Mouse (Mus musculus) heart, adult 8-10 months (tissue): Measurements from ENCODE around the gene Prmt2. TPM values are rescaled to one million over a fixed set of nuclear protein-coding genes. Genes with fewer than 3 reads are reported as not detected.

Experiments used
- DNase-seq: peaks from one replicate; pipeline ENCODE4 v3.0.0; 2022; ENCODE audit warnings: low spot score
- total RNA-seq, 4 experiments: library from RNA; stranded (reverse); gene quantifications; 2 replicates each; pipeline ENCODE4 v1.2.4; 2022

Prmt2 gene
- total RNA-seq, result 10 to 100 TPM in 2 of 4 experiments, 1 to 10 TPM in 2; 8.6 to 12.9 (median 10.7) TPM

DNA sequence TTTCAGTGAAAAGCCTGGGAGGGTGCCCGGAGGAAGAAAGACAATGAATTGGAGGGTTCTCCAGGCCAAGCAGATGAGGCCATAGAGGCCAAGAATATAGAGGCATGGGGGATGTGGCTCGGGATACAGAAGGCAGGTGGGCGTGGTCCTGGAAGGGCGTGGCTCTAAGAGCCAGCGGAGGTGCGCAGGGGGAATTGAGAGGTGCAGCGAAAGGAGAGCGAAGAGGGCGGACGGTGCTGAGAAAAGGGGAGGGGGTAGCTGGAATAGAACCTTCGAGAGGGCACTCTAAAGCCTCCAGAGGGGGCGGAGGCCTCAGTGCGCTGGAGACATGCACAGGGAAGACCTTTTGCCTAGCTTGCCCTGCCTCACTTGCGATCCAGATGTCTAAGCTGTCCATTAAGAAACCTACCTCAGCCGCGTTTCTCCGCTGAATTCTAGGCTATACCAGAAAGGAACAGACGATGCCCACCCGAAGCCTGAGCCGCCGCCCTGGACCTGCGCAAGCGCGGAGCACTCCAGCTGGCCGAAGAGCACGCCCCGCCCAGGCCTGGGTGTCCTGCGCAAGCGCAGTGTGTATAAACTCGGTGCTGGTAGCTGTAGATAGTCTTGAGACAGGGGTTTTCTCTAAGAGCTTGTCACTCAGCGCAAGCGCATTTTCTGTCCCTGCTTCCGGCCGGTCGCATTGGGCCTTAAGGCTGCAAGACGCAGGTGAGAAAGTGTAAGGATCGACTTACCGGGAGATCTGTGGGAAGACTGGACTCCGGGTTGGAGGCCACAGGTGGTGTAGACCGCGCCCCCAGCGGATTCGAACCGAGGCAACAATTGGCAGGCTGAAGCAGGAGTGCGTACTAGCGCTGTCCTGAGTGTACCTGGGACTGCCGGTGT lies at the start of gene Prmt2:
Prmt2 (minus strand) TSS at position 525 of the 885 bp plus-strand sequence.
- peak; percentile 92 for DNase-seq

DNA sequence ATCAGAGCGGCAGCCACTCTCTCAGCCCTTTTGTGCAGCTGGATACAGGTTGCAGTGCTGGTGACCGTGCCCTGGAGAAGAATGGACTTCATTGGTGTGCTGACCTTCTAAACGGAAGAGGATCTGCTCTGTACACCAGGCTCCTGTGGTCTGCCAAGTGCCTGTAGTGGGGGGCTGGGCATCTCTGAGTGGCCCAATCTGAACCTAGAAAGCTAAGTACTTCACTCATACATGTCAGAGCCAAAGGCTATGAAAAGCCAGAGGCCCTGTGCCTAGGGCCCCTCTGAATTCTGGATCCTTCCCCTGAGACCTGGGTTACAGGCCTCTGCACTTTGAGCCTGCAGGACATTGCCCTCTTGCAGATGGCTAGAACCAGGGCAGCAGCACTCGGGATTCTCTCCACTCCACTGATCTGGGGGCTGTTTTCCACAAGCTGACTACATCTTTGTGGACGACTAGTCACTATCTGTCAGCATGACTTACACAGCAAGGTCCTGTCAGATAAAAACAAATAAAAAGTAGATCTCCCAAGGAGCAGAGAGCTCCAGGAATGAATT lies 41.0 kb upstream of the Prmt2 start:
- DNase-seq, result no peak

DNA sequence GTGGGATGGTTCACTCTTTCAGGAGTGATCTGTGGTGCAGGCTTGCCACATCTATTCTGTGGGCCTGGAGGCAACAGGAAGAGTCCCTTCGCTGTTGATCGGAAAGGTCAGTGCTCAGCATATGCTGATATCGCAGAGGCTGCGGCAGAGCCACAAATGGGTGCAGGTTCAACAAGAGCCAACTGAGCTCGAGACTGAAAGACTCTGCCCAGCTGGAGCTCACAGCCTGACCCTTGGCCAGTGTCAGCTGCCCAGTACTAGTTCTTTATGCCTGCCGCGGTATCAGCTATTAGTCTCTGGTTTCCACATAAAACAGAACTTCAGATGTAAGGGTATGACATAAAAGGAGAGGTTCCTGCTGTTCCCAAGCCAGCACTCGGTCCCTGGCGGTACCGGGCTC lies 37.6 kb upstream of the Prmt2 start:
- DNase-seq, result no peak

DNA sequence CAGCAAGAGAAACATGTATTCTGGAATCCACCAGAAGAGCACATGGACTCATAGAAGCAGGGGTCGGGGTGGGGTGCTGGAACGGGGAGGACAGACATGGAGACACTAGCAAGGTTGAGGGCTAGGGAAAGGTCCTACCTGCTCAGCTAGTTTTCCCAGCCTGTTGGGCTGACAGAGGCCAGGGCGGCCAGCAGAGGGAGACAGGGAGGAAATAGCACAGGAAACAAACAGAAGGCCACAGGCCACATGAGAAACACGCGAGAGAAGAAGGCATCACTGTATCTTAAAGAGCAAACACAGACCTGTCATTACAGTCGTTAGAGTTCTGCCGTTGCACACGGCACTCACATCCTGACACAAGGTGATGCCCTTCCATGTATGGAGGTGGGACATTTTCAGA lies 33.6 kb upstream of the Prmt2 start:
- DNase-seq, result no peak

DNA sequence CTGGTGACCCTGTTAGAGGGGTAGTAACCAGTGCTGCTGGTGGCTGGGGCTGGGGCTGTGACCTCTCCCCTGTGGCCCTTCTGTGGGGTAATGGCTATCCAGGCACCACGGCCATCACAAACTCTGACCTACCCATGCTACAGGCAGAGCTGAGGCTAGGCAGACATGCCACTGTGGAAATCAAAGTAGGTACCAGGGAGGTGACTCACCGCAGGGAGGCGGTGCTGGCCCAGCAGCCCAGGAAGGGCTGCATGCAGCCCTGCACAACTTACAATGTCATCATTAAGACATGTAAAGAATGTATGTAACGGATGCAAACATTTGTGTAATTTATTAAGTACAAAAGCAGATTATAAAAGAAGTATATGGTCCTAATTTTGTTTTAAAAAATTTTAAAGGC lies 24.8 kb upstream of the Prmt2 start:
- no peak for DNase-seq

DNA sequence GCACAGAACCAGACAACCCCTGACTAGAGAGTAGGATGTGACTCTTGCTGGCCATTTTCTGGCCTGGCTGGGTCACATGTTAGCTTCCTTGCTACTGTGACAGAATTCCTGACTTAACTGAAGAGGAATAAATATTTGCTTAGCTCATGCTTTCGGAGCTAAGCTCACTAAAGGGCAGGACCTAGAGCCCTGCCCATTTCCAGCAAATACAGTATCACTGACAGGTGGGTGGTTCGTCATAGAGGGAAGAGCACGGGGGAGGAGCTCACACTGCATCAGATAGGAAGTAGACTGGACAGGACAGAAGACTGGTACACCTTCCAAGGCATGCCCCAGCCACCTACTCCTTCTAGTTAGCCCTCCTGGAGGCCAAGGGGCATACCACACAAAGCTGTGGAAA lies 23.8 kb upstream of the Prmt2 start:
- no peak for DNase-seq

DNA sequence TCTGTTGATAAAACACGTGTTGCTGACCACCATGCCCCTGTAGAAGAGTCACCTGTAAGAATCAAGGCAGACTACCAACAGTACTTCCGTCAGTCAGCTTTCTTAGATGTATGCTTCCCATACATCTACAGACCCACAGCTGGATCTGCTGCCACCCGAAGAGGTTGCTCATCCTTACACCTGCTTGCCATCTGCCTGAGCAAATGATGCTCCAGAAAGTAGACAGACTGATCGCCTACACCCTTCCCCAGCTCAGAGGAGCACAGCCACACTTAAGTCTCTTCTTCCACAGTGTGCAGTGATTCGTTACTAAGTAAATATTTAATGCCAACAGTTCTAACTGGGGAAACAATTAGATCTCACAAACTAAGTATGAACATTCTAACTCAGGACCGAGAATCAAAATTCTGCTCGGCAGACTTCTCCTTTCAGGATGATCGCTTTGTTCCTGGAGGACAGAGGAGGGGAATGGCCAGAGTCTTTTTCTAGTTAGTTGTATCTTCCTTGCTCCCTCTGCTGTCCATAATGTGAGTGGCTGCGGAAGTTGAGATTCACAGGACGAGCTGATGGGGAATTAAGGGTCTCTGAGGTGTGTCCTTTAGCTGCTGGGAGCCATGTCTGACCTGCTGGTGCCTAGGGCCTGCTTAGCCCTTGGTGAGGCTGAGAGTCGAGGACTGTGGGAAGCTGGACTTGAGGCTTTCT lies 22.8 kb upstream of the Prmt2 start:
- DNase-seq, result no peak

DNA sequence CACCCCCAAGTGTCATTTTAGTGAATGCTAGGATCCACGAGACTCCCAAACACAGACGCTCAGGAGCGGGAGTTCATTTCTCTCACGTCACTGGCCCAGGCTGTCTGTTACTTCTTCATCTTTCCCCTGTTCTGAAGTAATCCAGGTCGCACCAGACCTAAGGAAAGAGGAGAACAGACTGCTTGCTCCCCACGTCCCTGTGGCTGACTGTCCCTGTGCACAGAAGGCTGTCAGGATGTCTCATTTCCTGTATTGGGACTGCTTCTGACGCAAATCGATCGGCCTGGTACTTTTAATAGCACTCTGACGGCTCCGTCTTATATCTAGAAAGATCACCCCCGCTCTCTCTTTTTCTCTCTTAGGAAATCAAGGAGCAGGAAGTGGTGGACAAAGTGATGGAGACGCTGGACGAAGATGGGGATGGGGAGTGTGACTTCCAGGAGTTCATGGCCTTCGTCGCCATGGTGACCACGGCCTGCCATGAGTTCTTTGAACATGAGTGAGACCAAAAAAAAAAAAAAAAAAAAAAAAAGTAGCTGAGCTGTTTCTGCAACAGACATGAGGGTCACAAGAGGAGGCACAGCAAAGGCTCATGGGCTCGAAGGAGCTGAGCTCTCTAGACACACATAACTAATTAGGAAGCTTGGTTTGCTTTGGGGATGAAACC lies 22.0 kb upstream of the Prmt2 start:
- no peak for DNase-seq

DNA sequence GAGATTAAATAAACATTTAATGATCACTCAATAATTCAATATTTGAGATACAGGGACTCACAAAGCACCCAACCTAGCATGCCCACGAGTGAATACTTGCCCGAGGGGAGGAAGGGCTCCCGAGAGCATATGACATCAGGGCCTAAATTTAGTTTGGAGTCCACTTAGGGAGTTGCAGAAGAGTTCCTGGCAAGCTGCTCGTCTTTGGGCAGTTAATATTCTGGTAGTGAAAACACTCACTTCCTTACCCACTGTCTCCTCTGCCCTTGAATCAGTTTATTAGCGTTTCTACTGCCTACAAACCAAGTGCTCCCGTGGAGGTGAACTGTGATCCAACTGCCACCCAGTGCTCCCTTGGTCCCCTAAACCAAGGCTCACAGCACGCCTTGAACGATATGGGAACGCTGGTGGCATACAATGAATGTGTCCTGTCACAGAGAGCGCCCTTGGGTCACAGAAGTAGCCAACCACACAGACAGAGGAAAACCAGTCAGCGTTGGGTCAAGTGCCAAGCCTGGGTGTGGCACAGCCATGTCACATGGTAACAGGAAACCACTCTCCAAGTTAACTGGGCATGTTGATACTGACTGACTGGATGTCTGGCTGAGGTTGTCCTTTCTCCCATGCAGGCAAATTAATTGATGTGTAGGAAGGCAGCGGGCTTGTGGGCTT lies 20.2 kb upstream of the Prmt2 start:
- DNase-seq, result peak; percentile 80

DNA sequence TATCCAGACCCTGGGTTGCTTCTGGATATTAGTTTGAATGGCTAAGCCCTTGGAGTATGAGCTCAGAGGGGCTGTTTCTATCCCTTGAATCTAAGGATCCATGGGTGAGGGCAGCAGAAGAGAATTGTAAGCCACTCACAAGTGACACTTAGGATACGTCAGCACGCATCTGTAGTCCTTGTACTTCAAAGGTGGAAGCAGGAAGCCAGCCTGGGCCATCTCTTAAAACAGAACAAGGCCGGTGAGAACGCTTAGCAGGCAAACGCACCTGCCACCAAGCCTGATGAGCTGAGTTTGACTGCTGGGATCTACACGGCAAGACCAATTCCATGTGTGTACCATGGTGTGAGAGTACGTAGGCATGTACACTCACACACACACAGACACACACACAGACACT lies 19.6 kb upstream of the Prmt2 start:
- DNase-seq, result no peak

DNA sequence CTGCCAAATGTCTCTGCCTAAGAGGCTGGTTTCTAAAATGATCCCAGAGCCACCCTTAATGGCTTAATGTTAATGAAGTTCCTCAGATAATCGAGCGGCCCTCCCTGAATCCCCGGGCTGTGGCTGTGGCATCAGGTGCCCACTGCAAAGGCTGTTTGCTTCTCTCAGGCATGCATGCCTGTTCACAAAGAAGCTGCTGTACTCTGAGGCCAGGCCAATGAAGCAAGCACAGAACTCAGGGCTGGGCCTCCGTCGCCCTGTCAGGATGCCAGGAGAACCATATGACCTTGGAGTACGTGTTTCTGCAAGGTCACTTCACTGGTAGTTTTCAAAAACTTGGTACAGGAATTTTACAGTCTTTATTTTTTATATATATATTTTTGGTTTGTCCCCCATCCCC lies 18.0 kb upstream of the Prmt2 start:
- DNase-seq, result no peak

DNA sequence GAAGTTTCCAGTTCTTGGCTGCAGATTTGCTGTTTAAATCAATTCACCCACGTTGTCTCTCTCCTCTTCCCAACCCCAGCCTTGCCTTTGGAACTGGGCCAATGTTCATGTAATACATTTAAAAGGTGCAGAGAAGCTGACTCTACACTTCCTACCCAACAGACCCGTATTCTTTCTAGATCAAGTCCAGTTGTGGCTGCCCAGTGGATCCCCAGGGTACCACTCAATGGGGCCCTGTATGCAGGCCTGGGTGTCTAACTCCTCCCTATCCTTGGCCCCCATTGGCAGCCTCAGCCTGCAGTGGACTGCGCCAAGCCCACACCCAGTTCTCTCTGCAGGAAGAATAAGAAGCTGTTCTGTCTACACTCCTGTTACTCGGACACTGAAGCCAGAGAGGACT lies 15.9 kb upstream of the Prmt2 start, which contains the start of gene S100b:
S100b (plus strand) TSS at position 318 of the 400 bp plus-strand sequence.
- DNase-seq, result no peak

DNA sequence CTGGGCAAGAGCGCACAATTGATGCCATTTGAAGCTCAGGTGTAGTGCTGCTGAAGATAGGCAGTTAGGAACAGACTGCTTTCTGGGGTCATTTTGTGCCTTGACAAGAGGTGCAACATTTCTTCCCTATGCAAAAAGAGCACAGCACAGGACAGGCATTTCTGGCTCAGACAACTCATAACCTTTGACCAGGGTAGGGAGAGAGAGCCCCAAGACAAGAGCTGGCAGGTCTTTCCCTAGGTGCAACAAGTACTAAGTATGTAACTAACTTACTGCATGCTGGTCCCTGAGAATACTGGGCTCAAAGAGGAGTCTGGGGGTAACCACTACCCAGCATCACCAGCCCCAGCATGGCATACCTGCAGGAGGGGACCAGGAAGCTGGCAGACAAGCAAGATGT lies 15.4 kb upstream of the Prmt2 start:
- no peak for DNase-seq

DNA sequence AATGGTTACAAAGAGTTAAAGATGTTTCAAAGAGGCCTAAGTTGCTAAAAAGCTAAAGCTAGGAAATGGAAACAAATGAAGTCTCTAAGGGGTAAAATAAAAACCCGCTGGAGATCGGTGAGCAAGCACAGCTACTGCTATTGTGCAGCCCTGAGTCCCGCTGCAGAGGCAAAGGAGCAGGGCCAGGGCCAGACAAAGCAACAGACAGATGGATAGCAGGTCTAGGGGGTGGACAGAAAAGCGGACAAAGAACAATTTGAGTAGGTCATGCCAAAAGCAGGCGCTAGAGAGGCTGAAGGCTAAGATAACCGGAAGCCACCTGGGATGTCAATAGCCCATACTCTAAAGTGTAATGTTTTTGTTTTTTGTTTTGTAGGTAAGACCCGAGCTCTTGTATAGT lies 13.2 kb upstream of the Prmt2 start:
- DNase-seq, result no peak

DNA sequence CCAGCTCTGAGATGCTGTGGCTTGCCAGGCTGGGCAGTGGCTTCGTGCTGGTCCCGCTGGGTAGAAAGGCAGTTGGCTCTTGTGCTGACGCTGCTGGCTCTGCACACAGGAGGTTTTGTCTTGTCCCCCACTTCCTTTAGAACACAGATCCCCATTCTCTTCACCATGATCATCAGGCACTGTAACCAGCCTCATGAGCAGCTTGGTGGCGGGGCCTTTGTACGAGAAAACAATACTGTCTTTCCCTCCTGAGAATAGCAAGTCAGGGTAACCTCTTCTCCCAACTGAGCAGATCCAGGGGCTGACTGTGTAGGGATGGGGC lies 10.9 kb upstream of the Prmt2 start:
- DNase-seq, result no peak

DNA sequence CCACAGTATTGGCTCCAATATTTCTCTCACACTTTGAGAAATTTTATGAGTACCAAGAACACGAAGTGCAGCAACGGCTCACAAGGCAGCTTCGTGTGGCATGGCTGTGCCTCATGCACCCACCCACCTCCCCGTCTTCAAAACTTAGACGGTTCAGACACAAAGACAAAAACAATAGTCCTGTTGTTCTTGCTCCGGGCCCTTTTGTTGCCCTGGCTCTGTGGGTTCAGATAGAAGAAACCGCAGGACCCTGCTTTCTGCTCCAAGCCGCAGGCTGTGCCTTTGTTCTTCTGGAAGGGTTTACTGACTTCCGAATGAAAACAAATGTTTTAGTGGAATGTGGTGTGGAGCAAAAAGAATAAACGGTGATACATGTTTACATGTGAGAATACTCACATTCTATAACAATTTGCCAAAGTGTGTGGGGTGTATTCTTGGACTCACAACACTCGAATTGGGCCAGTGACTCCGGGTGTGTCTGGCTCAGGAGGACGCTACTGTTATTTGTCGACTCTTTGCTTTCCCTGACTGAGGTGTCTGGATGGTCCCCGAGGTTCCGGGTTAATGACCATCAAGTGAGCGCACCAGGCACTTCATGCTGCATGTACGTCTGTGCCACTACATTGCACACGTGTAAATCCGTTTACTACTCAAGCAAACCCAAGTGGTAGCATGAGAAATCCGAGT lies 10.4 kb upstream of the Prmt2 start:
- DNase-seq, result no peak

DNA sequence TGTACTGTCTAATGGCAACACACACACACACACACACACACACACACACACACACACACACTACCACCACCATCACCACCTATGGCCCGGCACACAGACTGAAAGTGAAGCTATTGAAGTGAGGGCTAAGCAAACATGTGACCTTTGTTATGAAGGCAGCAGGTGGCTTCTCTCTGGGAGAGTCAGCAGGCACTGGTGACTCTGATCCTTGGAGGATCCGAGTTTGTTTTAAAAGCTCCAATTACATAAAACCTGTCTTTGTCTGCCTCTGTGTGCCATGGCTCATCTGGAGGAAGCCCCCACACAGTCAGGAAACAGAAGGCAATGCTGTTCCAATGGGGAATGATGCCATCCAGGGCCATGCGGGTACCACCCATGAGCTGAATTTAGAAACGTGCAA lies 8.9 kb upstream of the Prmt2 start:
- DNase-seq, result no peak

DNA sequence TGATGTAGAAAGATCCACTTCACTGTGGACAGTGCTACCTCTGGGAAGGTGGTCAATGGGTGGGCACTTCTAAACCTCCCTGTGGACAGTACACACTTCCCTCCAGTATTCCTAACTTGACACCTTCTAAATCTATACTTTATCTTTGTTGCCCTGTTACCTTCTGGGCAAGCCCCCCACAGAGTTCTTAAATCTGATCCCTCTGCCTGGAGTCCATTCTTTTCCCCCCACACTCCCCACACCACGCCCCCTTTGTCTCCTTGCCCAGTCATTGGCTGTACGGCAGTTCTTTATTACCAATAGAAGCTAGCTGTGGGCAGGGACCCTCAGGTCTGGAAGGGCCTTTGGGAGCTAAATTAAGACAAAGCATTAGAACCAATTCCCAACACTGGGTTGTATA lies 7.4 kb upstream of the Prmt2 start:
- no peak for DNase-seq

DNA sequence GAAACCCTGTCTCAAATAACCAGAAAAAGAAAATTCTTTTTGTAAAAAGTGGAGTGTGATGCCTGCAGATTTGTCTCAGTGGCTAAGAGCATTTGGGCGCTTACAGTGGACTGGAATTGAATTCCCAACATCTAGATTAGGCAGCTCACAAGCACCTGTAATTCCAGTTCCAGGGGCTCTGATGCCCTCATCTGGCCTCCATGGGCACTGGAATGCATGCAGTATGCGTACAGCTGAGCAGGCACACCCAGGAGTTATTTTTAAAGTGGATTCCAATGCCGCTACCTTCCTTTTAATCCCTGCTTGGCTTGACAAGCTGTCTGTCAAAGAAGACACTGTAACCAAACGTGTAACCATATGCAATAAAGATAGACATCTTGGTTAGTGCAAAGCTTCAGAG lies 1.7 kb upstream of the Prmt2 start:
- no peak for DNase-seq

DNA sequence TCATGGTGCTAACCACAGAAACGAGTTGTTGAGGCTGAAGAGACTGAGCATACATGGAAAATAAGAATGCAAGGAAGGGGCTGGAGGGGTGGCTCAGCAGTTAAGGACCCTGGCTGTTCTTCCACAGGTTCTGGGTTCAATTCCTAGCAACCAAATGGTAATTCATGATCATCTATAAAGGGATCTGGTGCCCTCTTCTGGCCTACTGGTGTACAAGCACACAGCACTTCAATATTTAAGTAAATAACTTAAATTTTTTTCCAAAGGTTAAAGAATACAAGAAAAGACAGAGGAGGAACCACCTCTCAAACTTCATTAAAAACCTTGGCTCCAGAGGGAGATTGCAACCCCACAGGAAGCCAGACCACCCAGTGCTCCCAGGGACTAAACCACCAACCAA lies 8.0 kb downstream of the Prmt2 start:
- no peak for DNase-seq

DNA sequence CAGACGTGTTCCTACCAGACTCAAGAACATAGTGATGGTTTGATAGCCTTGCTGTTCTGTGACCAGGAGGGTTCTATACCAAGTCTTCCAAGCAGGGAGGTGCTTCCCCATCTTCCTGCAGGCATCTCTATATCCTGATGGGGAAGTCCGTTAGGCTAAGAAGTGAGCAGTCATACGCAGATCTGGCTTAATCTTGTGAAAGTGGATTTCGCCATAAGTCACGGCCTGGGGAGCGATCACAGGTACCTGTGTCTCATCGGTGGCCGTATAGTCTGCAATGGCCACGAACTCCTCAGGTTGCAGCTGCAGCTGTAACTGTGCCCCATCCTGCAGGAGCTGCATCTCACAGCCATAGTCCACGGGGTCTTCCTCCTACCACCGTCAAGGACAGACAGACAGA lies 11.7 kb downstream of the Prmt2 start:
- no peak for DNase-seq
